Mouse (Mus musculus) lung, postnatal 0 days (tissue): ENCODE measurements at regions not wholly inside any gene's neighbourhood (a gene's known extent, or its start where the extent isn't known, plus 50 kb on each side); places are given as distances from the start of the nearest gene placed in this dataset.
"Not testable (repeated sequence)": the region's sequence is repeated elsewhere in the genome, so short reads cannot be mapped to it uniquely, and the experiment has no call there.

Experiments used
- ATAC-seq: fragments of 200-750 bp; cut with Nextera tagmentation; 2 replicates; pipeline ENCODE4 v1.8.0; 2017; ENCODE audit warnings: moderate library complexity
- DNase-seq: peaks from one replicate; pipeline ENCODE4 v3.0.0-alpha.2; 2016; ENCODE audit warnings: low spot score
- H3K27ac ChIP-seq: fragments of 300-500 bp; sonication (generic); 2 replicates; pipeline ENCODE4 v1.5.1; 2014; ENCODE audit warnings: antibody characterized with exemption, mild to moderate bottlenecking, low read length, mixed read lengths
- H3K27me3 ChIP-seq: fragments of 300-500 bp; sonication (generic); replicated peaks from 2 replicates; pipeline ENCODE4 v1.6.1; 2014; ENCODE audit warnings: low read length, mixed read lengths; ENCODE audit not compliant: insufficient read depth
- H3K36me3 ChIP-seq: fragments of 300-500 bp; sonication (generic); 2 replicates; pipeline ENCODE4 v1.6.1; 2014; ENCODE audit warnings: low read length, mixed read lengths; ENCODE audit not compliant: insufficient read depth
- H3K4me1 ChIP-seq: fragments of 300-500 bp; sonication (generic); 2 replicates; pipeline ENCODE4 v1.6.1; 2014; ENCODE audit warnings: antibody characterized with exemption, low read depth, low read length, mixed read lengths; ENCODE audit not compliant: insufficient read depth
- H3K4me2 ChIP-seq: fragments of 300-500 bp; sonication (generic); replicated peaks from 2 replicates; pipeline ENCODE4 v1.6.1; 2014; ENCODE audit warnings: low read depth, mild to moderate bottlenecking, low read length, moderate library complexity, mixed read lengths
- H3K4me3 ChIP-seq: fragments of 300-500 bp; sonication (generic); 2 replicates; pipeline ENCODE4 v1.5.1; 2014; ENCODE audit warnings: low read depth, low read length
- H3K9ac ChIP-seq: fragments of 300-500 bp; sonication (generic); replicated peaks from 2 replicates; pipeline ENCODE4 v1.6.1; 2014; ENCODE audit warnings: low read depth, mild to moderate bottlenecking
- H3K9me3 ChIP-seq: fragments of 300-500 bp; sonication (generic); 2 replicates; pipeline ENCODE4 v1.6.1; 2016; ENCODE audit warnings: low read length, mixed read lengths
- CTCF ChIP-seq: IDR thresholded peaks from 2 replicates; pipeline ENCODE4 v1.5.1; 2016; ENCODE audit warnings: antibody characterized with exemption, mild to moderate bottlenecking
- EP300 ChIP-seq: IDR thresholded peaks from 2 replicates; pipeline ENCODE4 v1.6.1; 2016; ENCODE audit warnings: antibody characterized with exemption, mild to moderate bottlenecking, control low read depth
- WGBS: fragments of 180-500 bp; shearing (Covaris S2); extraction: QIAGEN DNeasy Blood & Tissue Kit; methylation state at CpG from one replicate; pipeline ENCODE4 v1.1.7; 2014; 5-methylcytosine and 5-hydroxymethylcytosine counted together

- DNase-seq (no peak), ATAC-seq (no peak)
- WGBS = 50% methylated on average over 1 of the region's 1 CpGs
- H3K4me2 ChIP-seq = no peak overlapping the region
- TF ChIP-seq EP300 (no peak), CTCF (no peak)
- no peak overlapping the region for H3K9ac ChIP-seq
- no peaks in the 10 kb centered on the region for H3K4me1 ChIP-seq
- H3K36me3 ChIP-seq = no peaks in the 10 kb centered on the region
- H3K27ac ChIP-seq = no peak overlapping the region
- no peaks in the 10 kb centered on the region for H3K9me3 ChIP-seq
- H3K27me3 ChIP-seq = no peaks in the 10 kb centered on the region
- no peak overlapping the region for H3K4me3 ChIP-seq
These were observed 474.6 kb upstream of the 2610301B20Rik start for GRCm38 (mm10) chr4:10399649-10400048.

- Histone ChIP-seq H3K27ac (no peak overlapping the region), H3K27me3 (no peaks in the 10 kb centered on the region), H3K4me1 (no peaks in the 10 kb centered on the region), H3K36me3 (no peaks in the 10 kb centered on the region), H3K9me3 (no peaks in the 10 kb centered on the region), H3K4me2 (no peak overlapping the region), H3K4me3 (no peak overlapping the region), H3K9ac (no peak overlapping the region)
- ATAC-seq (no peak), DNase-seq (no peak)
- TF ChIP-seq EP300 (no peak), CTCF (no peak)
These were observed 471.4 kb upstream of the 2610301B20Rik start for GRCm38 (mm10) chr4:10402928-10403327.

- Histone ChIP-seq H3K9me3 (no peaks in the 10 kb centered on the region), H3K4me1 (no peaks in the 10 kb centered on the region), H3K4me2 (no peak overlapping the region), H3K36me3 (no peaks in the 10 kb centered on the region), H3K27me3 (no peaks in the 10 kb centered on the region), H3K9ac (no peak overlapping the region), H3K27ac (no peak overlapping the region), H3K4me3 (no peak overlapping the region)
- DNase-seq = no peak
- 47% methylated on average over 5 of the region's 5 CpGs for WGBS
- TF ChIP-seq EP300 (no peak), CTCF (no peak)
- no peak for ATAC-seq
These were observed 469.9 kb upstream of the 2610301B20Rik start for GRCm38 (mm10) chr4:10404438-10404837.

- Histone ChIP-seq H3K4me1 (no peaks in the 10 kb centered on the region), H3K27me3 (no peaks in the 10 kb centered on the region), H3K36me3 (no peaks in the 10 kb centered on the region), H3K4me2 (no peak overlapping the region), H3K9ac (no peak overlapping the region), H3K9me3 (no peaks in the 10 kb centered on the region), H3K4me3 (no peak overlapping the region), H3K27ac (no peak overlapping the region)
- DNase-seq = peak; percentile 41
- 33% methylated on average over 2 of the region's 2 CpGs for WGBS
- peak; percentile 30; the same call in 1 of the 2 replicates for ATAC-seq
- TF ChIP-seq CTCF (no peak), EP300 (no peak)
These were observed 469.2 kb upstream of the 2610301B20Rik start for GRCm38 (mm10) chr4:10405102-10405501.

- Histone ChIP-seq H3K4me3 (no peak overlapping the region), H3K27ac (no peak overlapping the region), H3K9ac (no peak overlapping the region), H3K27me3 (no peaks in the 10 kb centered on the region), H3K36me3 (no peaks in the 10 kb centered on the region), H3K4me1 (no peaks in the 10 kb centered on the region), H3K4me2 (no peak overlapping the region), H3K9me3 (no peaks in the 10 kb centered on the region)
- no peak for ATAC-seq
- DNase-seq = peak; percentile 35
- TF ChIP-seq CTCF (no peak), EP300 (no peak)
These were observed 460.0 kb upstream of the 2610301B20Rik start for GRCm38 (mm10) chr4:10414274-10414673.

- DNase-seq (peak; percentile 52), ATAC-seq (no peak)
These were observed 452.9 kb upstream of the 2610301B20Rik start for GRCm38 (mm10) chr4:10421354-10421753.

GRCm38 (mm10) chr4:10434438-10434837 is 439.9 kb upstream of the 2610301B20Rik start:
- Histone ChIP-seq H3K36me3 (no peaks in the 10 kb centered on the region), H3K4me3 (no peak overlapping the region), H3K27me3 (no peaks in the 10 kb centered on the region), H3K4me1 (no peaks in the 10 kb centered on the region), H3K27ac (no peak overlapping the region), H3K9me3 (no peaks in the 10 kb centered on the region), H3K9ac (no peak overlapping the region), H3K4me2 (no peak overlapping the region)
- no peak for DNase-seq
- ATAC-seq = no peak
- 85% methylated on average over 4 of the region's 4 CpGs for WGBS
- TF ChIP-seq CTCF = no peak
- no peak for TF ChIP-seq EP300

More at GRCm38 (mm10) chr4:10421354-10421753, 452.9 kb upstream of the 2610301B20Rik start:
- no peak overlapping the region for H3K4me3 ChIP-seq
- TF ChIP-seq EP300 (no peak), CTCF (peak; percentile 44)
- H3K27me3 ChIP-seq = no peaks in the 10 kb centered on the region
- H3K9ac ChIP-seq = no peak overlapping the region
- H3K4me2 ChIP-seq = no peak overlapping the region
- H3K9me3 ChIP-seq = no peaks in the 10 kb centered on the region
- no peaks in the 10 kb centered on the region for H3K36me3 ChIP-seq
- 49% methylated on average over 1 of the region's 1 CpGs for WGBS
- no peak overlapping the region for H3K27ac ChIP-seq
- no peaks in the 10 kb centered on the region for H3K4me1 ChIP-seq

GRCm38 (mm10) chr4:10439921-10440320 is 434.4 kb upstream of the 2610301B20Rik start:
- not testable (repeated sequence) for H3K4me3 ChIP-seq, H3K27ac ChIP-seq, DNase-seq, ATAC-seq, H3K9ac ChIP-seq, H3K9me3 ChIP-seq, H3K36me3 ChIP-seq, H3K4me1 ChIP-seq, H3K4me2 ChIP-seq, H3K27me3 ChIP-seq
